Mouse (Mus musculus) right cerebral cortex, postnatal 36 days (tissue): ENCODE results near the gene Mief1.

Experiments used
- DNase-seq, 2 experiments: peaks; one replicate each; pipeline ENCODE4 v3.0.0; 2022; ENCODE audit warnings: low spot score in 2 of 2, mixed read lengths in 1 of 2

Mief1 gene

DNA sequence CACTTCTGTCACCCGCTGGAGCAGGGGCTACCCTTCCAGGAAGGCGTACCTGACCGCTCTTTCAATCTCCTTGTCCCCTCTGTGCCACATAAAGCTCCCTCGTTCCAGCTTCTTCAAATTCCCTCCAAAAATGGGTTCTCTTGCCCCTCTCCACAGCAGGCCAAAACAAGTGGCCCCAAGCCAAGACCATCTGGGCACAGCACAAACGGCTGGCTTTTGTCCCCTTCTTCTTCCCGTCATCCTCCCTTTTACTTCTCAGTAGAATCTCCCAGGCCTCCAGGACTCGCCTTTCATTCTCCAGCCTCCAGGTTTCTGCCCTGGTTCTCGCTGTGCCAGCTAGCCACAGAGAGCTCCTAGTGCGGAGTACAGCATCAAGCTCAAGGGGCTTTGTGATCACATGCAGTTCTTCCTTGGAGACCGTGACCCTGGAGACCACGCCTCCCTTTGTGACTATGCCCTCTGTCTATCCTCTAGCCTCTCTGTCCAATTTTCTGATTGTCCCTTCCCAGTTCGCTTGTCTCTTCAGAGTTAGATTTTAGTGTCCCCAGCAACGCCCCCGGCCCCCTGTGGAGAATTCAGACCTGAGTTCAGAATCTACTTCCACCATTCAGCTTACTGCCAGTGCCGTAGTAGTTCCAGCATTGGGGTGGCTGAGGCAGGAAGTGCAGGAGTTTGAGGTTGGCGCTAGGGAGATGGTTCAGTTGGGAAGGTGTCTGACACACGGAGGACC lies 5.6 kb upstream of the Mief1 start:
- no peak for DNase-seq

DNA sequence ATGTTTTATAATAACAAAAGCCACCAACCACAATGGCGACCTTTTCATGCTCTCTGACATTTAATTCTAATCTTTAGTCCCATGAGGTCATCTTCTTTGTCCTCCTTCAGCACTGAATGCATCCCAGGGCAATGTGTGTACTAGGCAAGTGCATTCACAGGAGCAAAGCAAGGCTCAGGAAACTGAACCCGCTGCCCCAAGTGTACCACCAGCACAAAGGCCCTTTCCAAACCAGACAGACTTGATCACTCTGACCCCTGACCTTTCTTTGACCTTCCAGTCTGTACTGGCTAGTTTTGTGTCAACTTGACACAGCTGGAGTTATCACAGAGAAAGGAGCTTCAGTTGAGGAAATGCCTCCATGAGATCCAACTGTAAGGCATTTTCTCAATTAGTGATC lies 1.5 kb upstream of the Mief1 start:
- no peak for DNase-seq

DNA sequence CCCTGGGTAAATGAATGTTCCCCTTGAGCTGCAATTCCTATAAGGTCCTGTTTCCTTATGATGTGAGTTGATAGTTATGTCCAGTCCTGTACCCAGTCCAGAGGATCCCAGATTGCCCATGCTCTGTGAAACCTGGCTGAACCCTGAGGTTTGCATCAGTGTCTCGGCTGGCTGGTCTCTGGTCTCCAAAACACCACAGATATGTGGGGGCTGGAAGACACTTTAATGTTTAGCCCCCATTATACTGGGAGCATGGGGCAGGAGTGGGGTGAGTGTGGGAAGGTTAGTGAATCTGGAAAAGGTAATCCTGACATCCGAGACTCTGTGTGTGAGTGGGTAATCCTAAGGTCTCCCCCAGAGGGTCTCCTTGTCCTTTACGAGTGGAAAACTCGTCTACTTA lies 765 bp upstream of the Mief1 start:
- no peak for DNase-seq

DNA sequence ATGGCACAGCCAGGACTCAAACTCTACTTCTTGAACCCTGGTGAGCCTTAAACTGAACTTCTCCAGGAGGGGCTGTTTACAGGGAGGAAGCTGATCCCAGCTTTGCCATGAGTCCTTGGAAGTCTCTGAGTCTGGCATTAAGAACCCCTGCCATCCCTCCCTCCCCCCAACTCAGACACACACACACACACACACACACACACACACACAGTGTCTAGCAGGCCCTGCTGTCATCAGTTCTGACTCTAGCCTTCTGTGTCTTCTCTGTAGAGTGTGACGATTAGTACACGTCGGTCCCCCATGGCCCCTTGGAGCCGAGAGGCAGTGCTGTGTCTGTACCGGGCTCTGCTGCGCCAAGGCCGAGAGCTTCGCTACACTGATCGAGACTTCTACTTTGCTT lies 1.7 kb downstream of the Mief1 start, which contains the start of gene AC140267.1:
Gene AC140267.1 (plus strand): TSS at position 301 of the 400 bp plus-strand sequence.
- no peak for DNase-seq

DNA sequence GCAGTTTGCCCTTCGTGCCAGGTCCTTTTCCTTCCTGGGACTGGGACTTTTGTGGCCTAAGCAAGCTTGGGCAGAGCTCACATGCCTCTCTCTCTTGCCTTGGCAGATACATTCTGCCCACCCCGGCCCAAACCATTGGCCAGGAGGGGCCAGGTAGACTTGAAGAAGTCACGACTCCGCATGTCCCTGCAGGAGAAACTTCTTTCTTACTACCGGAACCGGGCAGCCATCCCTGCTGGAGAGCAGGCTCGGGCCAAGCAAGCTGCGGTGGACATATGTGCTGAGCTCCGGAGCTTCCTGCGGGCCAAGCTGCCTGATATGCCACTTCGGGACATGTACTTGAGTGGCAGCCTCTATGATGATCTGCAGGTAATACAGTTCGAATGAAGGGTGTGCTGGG lies 14.3 kb downstream of the Mief1 start:
- DNase-seq: no peak

DNA sequence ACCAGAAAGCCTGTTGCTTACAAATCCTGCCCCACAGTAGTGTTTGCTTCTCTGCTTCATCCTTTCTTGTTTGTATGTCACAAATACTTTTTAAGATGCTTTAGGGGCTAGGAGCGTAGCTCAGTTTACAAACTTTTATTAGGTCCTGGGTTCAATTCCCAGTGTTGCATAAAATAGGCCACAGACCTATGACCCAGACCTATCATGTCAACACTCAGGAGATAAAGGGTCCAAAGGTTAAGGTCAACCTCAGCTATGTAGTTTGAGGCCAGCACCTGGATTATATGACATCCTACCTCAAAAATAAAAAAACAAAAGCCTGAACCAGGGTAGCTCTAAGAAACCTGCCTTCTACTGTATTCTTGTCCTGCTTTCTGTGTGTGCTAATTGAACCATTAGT lies 14.8 kb downstream of the Mief1 start:
- no peak for DNase-seq

DNA sequence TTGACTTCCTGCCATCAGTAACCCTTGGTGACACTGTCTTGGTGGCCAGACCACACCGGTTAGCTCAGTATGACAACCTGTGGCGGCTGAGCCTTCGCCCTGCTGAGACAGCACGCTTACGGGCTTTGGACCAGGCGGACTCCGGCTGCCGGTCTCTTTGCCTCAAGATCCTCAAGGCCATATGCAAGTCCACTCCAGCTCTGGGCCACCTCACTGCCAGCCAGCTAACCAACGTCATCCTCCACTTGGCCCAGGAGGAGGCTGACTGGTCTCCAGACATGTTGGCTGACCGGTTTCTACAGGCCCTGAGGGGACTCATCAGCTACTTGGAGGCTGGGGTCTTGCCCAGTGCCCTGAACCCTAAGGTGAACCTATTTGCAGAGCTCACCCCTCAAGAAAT lies 15.9 kb downstream of the Mief1 start:
- DNase-seq: no peak

DNA sequence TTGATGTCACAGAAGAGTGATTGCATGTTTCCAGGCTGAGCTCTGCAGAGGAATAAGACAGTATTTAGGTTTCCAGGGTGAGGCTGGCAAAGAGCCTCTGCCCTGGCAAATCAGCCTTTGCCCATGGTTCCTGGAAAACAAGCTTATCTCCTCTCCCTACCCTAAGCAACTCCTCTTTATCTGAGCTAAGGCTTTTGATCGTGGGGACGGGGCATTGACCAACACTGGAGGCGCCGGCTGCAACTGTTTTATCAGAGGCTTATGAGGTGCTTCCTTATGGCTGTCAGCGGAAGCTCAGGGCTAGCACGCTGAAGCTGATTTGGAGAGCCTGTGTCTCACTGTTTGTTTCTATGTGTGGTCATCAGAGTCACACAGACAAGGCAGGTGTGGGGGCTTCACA lies 16.8 kb downstream of the Mief1 start:
- no peak for DNase-seq

DNA sequence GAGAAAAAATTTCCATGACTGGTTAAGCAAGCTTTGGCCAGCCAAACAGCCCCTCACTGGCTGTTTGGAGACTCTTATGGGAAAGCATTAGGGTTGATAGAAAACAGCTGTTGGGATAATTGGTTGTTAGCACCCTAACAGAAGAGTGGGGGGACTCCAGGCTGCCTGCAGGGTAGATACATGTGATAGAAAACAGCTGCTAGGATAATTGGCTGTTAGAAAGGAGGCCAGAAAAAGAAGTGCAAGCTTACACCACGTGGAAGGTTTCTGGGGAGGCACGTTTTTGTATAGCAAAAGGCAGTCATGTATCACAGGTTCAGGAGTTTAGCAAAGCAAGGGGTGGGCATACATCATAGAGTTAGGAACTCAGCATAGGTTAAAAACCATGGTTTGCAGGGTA lies 19.7 kb downstream of the Mief1 start:
- no peak for DNase-seq

DNA sequence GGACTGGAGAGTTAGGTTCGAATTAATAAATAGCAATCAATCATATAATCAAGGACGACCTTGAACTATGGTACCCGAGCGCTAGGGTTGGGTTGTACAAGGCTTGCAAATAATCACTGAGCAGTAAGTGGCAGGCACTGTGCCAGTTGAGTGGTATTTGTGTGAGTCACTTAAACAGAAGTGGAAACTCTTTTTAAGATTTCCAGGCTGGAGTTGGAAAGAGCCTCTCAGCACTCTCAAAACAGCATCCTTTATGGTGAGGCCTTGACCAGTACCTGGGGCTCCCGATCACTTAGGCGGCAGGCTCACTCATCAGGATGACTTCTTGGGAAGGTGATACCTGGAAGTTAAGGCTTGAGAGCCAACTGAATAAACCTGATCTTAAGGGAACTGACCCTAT lies 20.4 kb downstream of the Mief1 start:
- DNase-seq: no peak

DNA sequence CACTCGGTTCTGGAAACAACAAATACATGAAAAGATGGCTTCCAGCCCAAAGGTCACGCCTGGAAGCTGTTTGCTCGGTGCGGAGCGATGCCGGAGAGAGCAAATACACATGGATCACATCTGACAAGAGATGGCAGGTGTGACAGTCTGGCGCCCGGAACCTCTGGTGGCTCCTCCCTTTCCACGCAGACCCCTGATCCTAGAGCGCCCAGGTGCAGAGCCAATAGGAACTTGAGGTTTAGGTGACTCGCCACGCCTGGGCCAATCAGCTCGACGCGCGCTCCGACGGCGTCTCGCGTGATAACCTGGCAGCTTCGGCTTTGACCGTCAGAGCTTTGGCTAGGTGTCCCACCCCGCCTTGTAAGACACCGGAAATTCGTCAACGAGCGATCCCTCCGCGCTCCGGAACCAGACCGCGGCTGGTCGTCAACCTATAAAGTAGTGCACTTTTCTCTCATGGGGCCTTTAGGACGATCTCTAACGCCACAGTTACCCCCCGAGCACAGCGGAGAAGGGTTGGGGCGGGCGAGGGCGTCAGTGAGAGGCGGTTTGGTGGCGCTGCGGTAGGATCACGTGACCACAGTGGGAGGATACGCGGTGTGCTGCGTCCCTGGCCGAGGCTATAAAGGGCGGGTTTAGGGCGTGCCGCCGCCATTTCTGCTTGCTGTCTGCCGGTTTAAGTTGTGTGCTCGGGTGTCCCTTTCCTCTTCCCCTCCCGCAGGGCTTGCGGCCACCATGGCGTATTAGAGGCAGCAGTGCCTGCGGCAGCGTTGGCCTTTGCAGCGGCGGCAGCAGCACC lies 21.2 kb downstream of the Mief1 start, which contains the start of gene Atf4:
Gene Atf4 (plus strand): TSS at position 338 of the 799 bp plus-strand sequence.
- DNase-seq: peak; percentile 99

DNA sequence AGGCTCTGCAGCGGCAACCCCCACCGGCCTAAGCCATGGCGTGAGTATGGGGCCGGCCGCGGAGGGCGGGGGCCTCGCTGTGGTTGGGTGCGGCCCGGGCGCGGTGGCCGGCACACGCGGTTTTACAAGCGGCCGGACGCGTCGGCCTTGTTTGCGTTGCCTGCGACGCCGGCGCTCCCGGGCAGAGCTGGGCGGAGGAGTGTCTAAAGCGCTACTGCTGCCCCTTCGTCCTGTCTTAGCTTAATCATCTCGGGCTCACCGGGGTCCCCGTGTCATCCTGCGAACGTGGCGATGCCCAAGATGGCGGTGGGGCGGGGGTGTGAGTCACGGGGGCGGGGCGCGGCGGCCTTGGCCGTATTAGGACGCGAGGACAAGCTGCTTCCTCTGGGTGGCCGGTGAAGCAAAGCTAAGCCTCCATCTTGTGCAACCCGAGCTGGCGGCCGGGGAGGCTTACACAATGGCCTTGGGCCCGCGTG lies 21.9 kb downstream of the Mief1 start:
- DNase-seq: peak in 1 of 2 experiments; percentile 55

DNA sequence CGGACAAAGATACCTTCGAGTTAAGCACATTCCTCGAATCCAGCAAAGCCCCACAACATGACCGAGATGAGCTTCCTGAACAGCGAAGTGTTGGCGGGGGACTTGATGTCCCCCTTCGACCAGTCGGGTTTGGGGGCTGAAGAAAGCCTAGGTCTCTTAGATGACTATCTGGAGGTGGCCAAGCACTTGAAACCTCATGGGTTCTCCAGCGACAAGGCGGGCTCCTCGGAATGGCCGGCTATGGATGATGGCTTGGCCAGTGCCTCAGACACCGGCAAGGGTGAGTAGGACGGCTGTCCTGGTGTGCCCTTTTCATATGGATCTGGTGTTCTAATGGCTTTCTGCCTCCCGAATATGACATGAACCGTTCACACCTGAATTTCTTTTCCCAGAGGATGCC lies 22.4 kb downstream of the Mief1 start:
- DNase-seq: no peak

DNA sequence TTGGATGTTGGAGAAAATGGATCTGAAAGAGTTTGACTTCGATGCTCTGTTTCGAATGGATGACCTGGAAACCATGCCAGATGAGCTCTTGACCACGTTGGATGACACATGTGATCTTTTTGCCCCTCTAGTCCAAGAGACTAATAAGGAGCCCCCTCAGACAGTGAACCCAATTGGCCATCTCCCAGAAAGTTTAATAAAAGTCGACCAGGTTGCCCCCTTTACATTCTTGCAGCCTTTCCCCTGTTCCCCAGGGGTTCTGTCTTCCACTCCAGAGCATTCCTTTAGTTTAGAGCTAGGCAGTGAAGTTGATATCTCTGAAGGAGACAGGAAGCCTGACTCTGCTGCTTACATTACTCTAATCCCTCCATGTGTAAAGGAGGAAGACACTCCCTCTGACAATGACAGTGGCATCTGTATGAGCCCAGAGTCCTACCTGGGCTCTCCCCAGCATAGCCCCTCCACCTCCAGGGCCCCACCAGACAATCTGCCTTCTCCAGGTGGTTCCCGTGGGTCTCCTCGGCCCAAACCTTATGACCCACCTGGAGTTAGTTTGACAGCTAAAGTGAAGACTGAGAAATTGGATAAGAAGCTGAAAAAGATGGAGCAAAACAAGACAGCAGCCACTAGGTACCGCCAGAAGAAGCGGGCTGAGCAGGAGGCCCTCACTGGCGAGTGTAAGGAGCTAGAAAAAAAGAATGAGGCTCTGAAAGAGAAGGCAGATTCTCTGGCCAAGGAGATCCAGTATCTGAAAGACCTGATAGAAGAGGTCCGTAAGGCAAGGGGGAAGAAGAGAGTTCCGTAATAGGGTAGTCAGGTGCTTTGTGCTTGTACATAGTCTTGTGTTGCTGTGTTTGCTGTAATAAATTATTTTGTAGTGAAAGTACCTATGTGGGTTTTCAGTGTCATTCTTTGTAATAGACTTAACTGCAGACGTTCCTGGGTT lies 23.1 kb downstream of the Mief1 start:
- DNase-seq: no peak

DNA sequence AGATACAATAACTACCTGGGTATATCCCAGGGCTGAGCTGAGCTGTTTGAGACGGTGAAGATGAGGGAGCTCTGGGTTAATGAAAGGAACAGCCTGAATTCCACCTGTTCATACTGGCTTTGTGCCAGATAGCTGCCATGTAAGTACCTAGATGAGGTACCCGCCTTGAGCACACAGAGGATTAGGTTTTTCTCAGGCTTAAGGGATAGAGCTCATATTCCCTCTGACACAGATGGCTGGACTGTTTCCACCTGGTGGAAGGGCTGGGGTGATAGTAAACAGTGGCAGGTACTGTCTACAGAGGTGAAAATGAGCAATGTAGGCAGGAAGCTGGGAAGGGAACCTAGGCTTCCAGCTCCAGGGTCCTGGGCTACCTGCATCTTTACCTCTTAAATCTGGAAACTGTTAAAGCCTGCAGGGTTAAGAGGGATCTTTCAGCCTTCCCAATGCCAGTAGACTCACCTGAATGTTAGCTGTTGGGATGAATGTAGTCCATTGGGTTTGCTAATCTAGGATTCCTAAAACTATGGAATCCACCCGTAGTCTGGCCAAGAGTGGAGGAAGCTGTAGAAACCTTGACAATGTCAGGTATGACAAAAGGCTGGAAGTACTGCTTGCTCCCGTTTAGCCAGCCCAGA lies 23.9 kb downstream of the Mief1 start:
- DNase-seq: no peak

DNA sequence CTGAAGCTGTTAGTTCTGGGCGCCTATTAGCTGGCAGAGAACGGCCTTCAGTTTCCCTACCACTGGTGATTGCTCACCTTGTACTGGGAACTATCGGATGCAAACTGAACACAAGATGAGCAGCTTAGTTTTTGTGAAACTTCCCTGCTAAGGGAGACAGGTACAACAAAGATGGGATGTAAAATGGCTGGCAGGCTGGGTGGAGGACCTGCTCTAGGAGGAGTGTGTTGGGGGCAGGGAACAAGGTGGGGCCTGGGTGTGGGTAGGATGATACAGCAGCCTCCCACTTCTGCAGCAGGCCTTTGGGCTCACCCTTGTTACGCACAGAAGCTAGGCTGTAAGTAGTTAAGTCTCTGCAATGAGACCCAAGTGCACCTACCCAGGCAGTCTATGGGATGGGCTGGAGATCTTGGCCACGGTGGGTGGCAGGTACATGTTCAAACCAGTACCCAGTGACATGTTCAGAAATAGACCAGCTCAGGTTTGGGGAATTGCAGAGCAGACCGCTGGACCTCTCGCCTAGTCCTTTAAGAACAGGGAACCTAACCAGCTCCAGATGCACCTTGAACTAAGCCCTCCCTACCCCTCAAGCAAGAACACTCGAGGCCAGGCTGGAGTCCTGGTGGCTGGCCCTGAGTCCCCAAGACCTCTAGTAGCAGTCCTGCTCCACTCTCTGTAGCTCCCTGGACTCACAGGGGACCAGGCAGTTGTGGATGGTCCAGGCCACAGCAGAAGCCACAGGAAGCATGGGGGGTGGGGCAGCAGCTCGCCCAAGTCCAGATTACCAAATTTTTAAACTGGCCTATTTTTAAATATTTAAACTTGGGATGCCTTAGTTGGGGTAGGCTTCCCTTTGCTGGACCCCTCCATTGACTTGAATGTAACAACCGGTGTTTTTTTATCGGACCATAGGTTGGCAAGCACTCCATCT lies 24.7 kb downstream of the Mief1 start:
- DNase-seq: no peak

DNA sequence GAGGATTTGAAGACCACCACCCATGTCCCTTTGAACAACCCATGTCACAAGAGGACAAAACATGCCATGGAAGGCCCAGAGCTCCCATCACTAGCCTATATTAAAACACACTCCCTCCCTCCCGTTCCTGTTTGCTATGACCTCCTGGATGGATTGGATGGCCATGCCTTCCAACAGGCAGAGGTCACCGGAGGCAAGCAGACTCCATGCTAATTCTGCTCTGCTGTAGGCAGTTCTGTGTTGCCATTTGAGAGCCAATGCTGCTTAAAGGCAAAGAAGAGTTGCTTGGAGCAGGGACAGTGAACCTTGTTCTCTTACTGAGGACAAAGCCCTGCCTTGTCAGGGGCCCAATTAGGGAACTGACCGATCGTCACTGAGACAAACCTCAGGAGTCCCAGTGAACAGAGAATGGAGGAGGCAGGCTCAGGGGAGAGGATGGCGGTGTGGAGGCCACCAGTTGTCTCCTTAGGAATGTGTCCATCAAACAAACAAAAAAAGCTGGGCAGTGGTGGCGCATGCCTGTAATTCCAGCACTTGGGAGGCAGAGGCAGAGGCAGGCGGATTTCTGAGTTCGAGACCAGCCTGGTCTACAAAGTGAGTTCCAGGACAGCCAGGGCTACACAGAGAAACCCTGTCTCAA lies 25.7 kb downstream of the Mief1 start:
- no peak for DNase-seq

DNA sequence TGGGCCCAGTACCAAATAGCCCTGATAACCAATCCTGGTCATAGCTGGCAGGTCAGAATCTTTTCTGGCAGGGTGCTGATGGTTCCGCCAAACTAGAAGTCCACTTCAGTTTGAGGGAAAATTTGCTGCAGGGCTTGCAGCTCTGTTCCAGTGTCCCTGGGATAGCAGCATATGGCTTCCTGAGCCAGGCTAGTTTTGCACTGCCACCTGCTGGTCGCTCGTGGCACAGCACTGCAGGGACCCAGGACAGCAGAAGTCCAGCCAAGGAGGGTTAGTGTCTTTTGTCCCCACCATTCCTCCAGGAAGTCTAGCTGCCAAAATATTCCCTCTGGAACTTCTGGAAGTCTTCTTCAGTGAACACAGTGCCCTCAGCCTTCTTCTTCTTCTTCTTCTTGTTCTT lies 26.9 kb downstream of the Mief1 start:
- DNase-seq: peak; percentile 71 to 72

DNA sequence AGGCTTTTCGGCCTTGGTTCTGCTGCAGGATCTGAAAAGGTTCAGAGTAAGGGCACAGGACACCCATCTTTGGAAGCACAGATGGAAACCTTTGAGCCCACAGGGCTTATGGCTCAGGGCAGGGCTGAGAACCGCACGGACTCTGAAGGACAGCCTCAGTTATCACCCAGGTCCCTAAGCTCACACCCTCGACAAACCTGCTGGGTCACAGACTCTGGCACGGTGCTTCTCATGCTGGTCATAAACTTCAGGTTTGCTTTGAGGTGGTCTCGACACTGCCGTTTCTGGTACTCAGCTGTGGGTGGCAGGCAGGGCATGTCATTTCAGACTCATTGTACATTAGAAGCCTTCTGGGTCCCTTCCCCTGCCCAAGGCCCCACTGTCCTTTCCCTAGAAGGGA lies 27.3 kb downstream of the Mief1 start:
- DNase-seq: no peak
